ENCODE assay signal across 20 mouse cellular contexts in genomic region chr9:111897626-111898025, GRCm38 (mm10).
DNase-seq lines count a peak whose midpoint lies in the region; ATAC-seq lines count a peak whose summit lies in the region.
"Had no signal": no experiment of that assay in that cellular context is flagged by ENCODE, and none has a peak within 500 bp of the region (broad histone marks: within the 10 kb centered on the region; RNA-seq: fewer than 3 reads in every experiment).

No protein-coding gene starts in this region.

- H3K4me1 ChIP-seq in forebrain, embryonic 16.5 days (replicated peaks; ENCODE audit: control insufficient read depth, insufficient read depth, low read length), result no peaks in the 10 kb centered on the region
- H3K4me1 ChIP-seq in forebrain, embryonic 11.5 days (replicated peaks; ENCODE audit: control insufficient read depth, insufficient read depth, low read length), result no peaks in the 10 kb centered on the region
- no peaks in the 10 kb centered on the region for H3K4me1 ChIP-seq in hindbrain, embryonic 11.5 days (replicated peaks; ENCODE audit: control insufficient read depth, insufficient read depth, low read length)
- H3K4me1 ChIP-seq: embryonic facial prominence, embryonic 12.5 days; forebrain, embryonic 13.5 days; heart, embryonic 15.5 days; hindbrain, embryonic 10.5 days; hindbrain, embryonic 15.5 days had no signal

- H3K27ac ChIP-seq in forebrain, embryonic 16.5 days (ENCODE audit: low read length), result peak overlapping the region; percentile 36; the same call in 1 of the 2 replicates
- no peak overlapping the region for H3K27ac ChIP-seq in forebrain, embryonic 11.5 days (ENCODE audit: low read depth, low read length)
- no peak overlapping the region for H3K27ac ChIP-seq in hindbrain, embryonic 11.5 days (ENCODE audit: low read depth, low read length)
- H3K27ac ChIP-seq: embryonic facial prominence, embryonic 12.5 days; forebrain, embryonic 13.5 days; heart, adult 2 months; heart, embryonic 15.5 days; hindbrain, embryonic 10.5 days; hindbrain, embryonic 15.5 days had no signal

- no peak for DNase-seq in forebrain, embryonic 11.5 days (ENCODE audit: low spot score)
- peak; percentile 9 to 26 for DNase-seq in left cerebral cortex, adult 9 months (ENCODE audit: low spot score in 2 of 2)
- no peak for DNase-seq in left cerebral cortex, adult 18-20 months (ENCODE audit: low spot score in 2 of 2)
- DNase-seq in right cerebral cortex, adult 18-20 months, result peak; percentile 15
- DNase-seq in right cerebral cortex, postnatal 14 days, result no peak
- no peak for DNase-seq in hindbrain, embryonic 11.5 days (ENCODE audit: low spot score)
- DNase-seq: adrenal gland, postnatal 10 days; cerebellum, adult 11-12 months; cerebellum, adult 9-10 months; cerebellum, postnatal 25 days; gastrocnemius, postnatal 14 days; heart, adult 2 months; heart, postnatal 14 days had no signal

- no peaks in the 10 kb centered on the region for H3K9me3 ChIP-seq in forebrain, embryonic 16.5 days (ENCODE audit: control insufficient read depth, low read length)
- H3K9me3 ChIP-seq in forebrain, embryonic 11.5 days (ENCODE audit: control insufficient read depth, low read length), result no peaks in the 10 kb centered on the region
- H3K9me3 ChIP-seq in hindbrain, embryonic 11.5 days (ENCODE audit: control insufficient read depth, low read length), result no peaks in the 10 kb centered on the region
- H3K9me3 ChIP-seq: embryonic facial prominence, embryonic 12.5 days; forebrain, embryonic 13.5 days; heart, embryonic 15.5 days; hindbrain, embryonic 10.5 days; hindbrain, embryonic 15.5 days had no signal

- WGBS in forebrain, embryonic 16.5 days, result 71% methylated on average over 5 of the region's 5 CpGs
- WGBS in forebrain, embryonic 11.5 days, result 85% methylated on average over 5 of the region's 5 CpGs
- WGBS in hindbrain, embryonic 11.5 days, result 91% methylated on average over 5 of the region's 5 CpGs

- no peak overlapping the region for H3K4me3 ChIP-seq in forebrain, embryonic 16.5 days (replicated peaks; ENCODE audit: low read length)
- H3K4me3 ChIP-seq in forebrain, embryonic 11.5 days (ENCODE audit: low read depth, low read length), result no peak overlapping the region
- no peak overlapping the region for H3K4me3 ChIP-seq in hindbrain, embryonic 11.5 days (ENCODE audit: low read depth, low read length)
- H3K4me3 ChIP-seq: embryonic facial prominence, embryonic 12.5 days; forebrain, embryonic 13.5 days; heart, adult 2 months; heart, embryonic 15.5 days; hindbrain, embryonic 10.5 days; hindbrain, embryonic 15.5 days had no signal

- no peaks in the 10 kb centered on the region for H3K27me3 ChIP-seq in forebrain, embryonic 16.5 days (replicated peaks; ENCODE audit: control insufficient read depth, insufficient read depth, low read length)
- H3K27me3 ChIP-seq in forebrain, embryonic 11.5 days (ENCODE audit: control insufficient read depth, insufficient read depth, low read length), result no peaks in the 10 kb centered on the region
- H3K27me3 ChIP-seq in hindbrain, embryonic 11.5 days (ENCODE audit: control insufficient read depth, insufficient read depth, low read length), result no peaks in the 10 kb centered on the region
- H3K27me3 ChIP-seq: embryonic facial prominence, embryonic 12.5 days; forebrain, embryonic 13.5 days; heart, embryonic 15.5 days; hindbrain, embryonic 15.5 days had no signal

- H3K36me3 ChIP-seq in forebrain, embryonic 16.5 days (ENCODE audit: control insufficient read depth, insufficient read depth), result no peaks in the 10 kb centered on the region
- no peaks in the 10 kb centered on the region for H3K36me3 ChIP-seq in forebrain, embryonic 11.5 days (ENCODE audit: control insufficient read depth, insufficient read depth, low read length)
- H3K36me3 ChIP-seq in hindbrain, embryonic 11.5 days (ENCODE audit: control insufficient read depth, insufficient read depth, low read length), result no peaks in the 10 kb centered on the region
- H3K36me3 ChIP-seq: embryonic facial prominence, embryonic 12.5 days; heart, embryonic 15.5 days; hindbrain, embryonic 10.5 days; hindbrain, embryonic 15.5 days had no signal

- no peak overlapping the region for H3K4me2 ChIP-seq in forebrain, embryonic 16.5 days (ENCODE audit: low read length)
- H3K4me2 ChIP-seq in forebrain, embryonic 11.5 days (ENCODE audit: low read depth, low read length, severe bottlenecking), result no peak overlapping the region
- no peak overlapping the region for H3K4me2 ChIP-seq in hindbrain, embryonic 11.5 days (replicated peaks; ENCODE audit: low read depth, low read length)
- H3K4me2 ChIP-seq: embryonic facial prominence, embryonic 12.5 days; forebrain, embryonic 13.5 days; heart, embryonic 11.5 days; heart, embryonic 15.5 days; hindbrain, embryonic 15.5 days had no signal

- no peak overlapping the region for H3K9ac ChIP-seq in forebrain, embryonic 16.5 days (replicated peaks; ENCODE audit: low read depth, low read length)
- no peak overlapping the region for H3K9ac ChIP-seq in forebrain, embryonic 11.5 days (ENCODE audit: low read length)
- no peak overlapping the region for H3K9ac ChIP-seq in hindbrain, embryonic 11.5 days (ENCODE audit: low read depth, low read length)
- H3K9ac ChIP-seq: embryonic facial prominence, embryonic 12.5 days; forebrain, embryonic 13.5 days; heart, embryonic 15.5 days; hindbrain, embryonic 15.5 days had no signal

- no peak for ATAC-seq in forebrain, embryonic 16.5 days
- ATAC-seq in forebrain, embryonic 11.5 days (replicated peaks; ENCODE audit: low FRiP score), result no peak
- no peak for ATAC-seq in hindbrain, embryonic 11.5 days (ENCODE audit: low FRiP score)
- ATAC-seq: forebrain, embryonic 13.5 days had no signal

Comparison
In these comparisons a context has a peak if more than half of its experiments do, and no peak if none do; other contexts are left out.
1. DNase-seq: peak in left cerebral cortex, adult 9 months (2 of 2) and right cerebral cortex, adult 18-20 months (single experiment); none in forebrain, embryonic 11.5 days (single experiment), left cerebral cortex, adult 18-20 months (0 of 2), right cerebral cortex, postnatal 14 days (single experiment) and hindbrain, embryonic 11.5 days (single experiment).